Mouse (Mus musculus) kidney, postnatal 0 days (tissue): Measurements from ENCODE around the gene A530084C06Rik. TPM values are rescaled to one million over a fixed set of nuclear protein-coding genes. Genes with fewer than 3 reads are reported as not detected.
A peak's percentile ranks its signal among the peaks of the same experiment; 100 is the strongest.

ENCODE experiments used
- ATAC-seq: fragments of 200-750 bp; cut with Nextera tagmentation; replicated peaks from 2 replicates; pipeline ENCODE4 v1.8.0; 2017; ENCODE audit warnings: low read depth, moderate number of reproducible peaks, moderate TSS enrichment, moderate library complexity; ENCODE audit not compliant: low FRiP score
- DNase-seq: peaks from one replicate; pipeline ENCODE4 v3.0.0-alpha.2; 2016; ENCODE audit warnings: low spot score
- H3K27ac ChIP-seq: fragments of 300-500 bp; sonication (generic); 2 replicates; pipeline ENCODE4 v1.5.1; 2014; ENCODE audit warnings: mild to moderate bottlenecking
- H3K27me3 ChIP-seq: fragments of 300-500 bp; sonication (generic); 2 replicates; pipeline ENCODE4 v1.6.1; 2014; ENCODE audit warnings: low read length, mixed read lengths; ENCODE audit not compliant: insufficient read depth
- H3K36me3 ChIP-seq: fragments of 300-500 bp; sonication (generic); 2 replicates; pipeline ENCODE4 v1.6.1; 2014; ENCODE audit warnings: low read length, mixed read lengths; ENCODE audit not compliant: insufficient read depth
- H3K4me1 ChIP-seq: fragments of 300-500 bp; sonication (generic); replicated peaks from 2 replicates; pipeline ENCODE4 v1.6.1; 2014; ENCODE audit warnings: antibody characterized with exemption, low read length, mixed read lengths; ENCODE audit not compliant: insufficient read depth
- H3K4me2 ChIP-seq: fragments of 300-500 bp; sonication (generic); 2 replicates; pipeline ENCODE4 v1.6.1; 2014; ENCODE audit warnings: mild to moderate bottlenecking, low read length, moderate library complexity, mixed read lengths
- H3K4me3 ChIP-seq: fragments of 300-500 bp; sonication (generic); replicated peaks from 2 replicates; pipeline ENCODE4 v1.5.1; 2014; ENCODE audit warnings: low read depth, low read length
- H3K9ac ChIP-seq: fragments of 300-500 bp; sonication (generic); 2 replicates; pipeline ENCODE4 v1.6.1; 2014; ENCODE audit warnings: low read depth, low read length
- H3K9me3 ChIP-seq: fragments of 300-500 bp; sonication (generic); replicated peaks from 2 replicates; pipeline ENCODE4 v1.6.1; 2016; ENCODE audit warnings: low read length, inconsistent platforms, mixed read lengths
- CTCF ChIP-seq: IDR thresholded peaks from 2 replicates; pipeline ENCODE4 v1.5.1; 2016; ENCODE audit warnings: antibody characterized with exemption, low read depth, mild to moderate bottlenecking, moderate library complexity
- WGBS: fragments of 180-500 bp; shearing (Covaris S2); extraction: QIAGEN DNeasy Blood & Tissue Kit; methylation state at CpG from one replicate; pipeline ENCODE4 v1.1.7; 2014; 5-methylcytosine and 5-hydroxymethylcytosine counted together
- polyA plus RNA-seq: library from polyadenylated mRNA; unstranded; fragments of >200 nt; fragmentation: Nextera tagmentation; extraction: Ambion mirVana; gene quantifications from 2 replicates; pipeline ENCODE4 v1.2.1, GENCODE M21; 2015

Gene A530084C06Rik
- polyA plus RNA-seq = not detected in 2 replicates

DNA sequence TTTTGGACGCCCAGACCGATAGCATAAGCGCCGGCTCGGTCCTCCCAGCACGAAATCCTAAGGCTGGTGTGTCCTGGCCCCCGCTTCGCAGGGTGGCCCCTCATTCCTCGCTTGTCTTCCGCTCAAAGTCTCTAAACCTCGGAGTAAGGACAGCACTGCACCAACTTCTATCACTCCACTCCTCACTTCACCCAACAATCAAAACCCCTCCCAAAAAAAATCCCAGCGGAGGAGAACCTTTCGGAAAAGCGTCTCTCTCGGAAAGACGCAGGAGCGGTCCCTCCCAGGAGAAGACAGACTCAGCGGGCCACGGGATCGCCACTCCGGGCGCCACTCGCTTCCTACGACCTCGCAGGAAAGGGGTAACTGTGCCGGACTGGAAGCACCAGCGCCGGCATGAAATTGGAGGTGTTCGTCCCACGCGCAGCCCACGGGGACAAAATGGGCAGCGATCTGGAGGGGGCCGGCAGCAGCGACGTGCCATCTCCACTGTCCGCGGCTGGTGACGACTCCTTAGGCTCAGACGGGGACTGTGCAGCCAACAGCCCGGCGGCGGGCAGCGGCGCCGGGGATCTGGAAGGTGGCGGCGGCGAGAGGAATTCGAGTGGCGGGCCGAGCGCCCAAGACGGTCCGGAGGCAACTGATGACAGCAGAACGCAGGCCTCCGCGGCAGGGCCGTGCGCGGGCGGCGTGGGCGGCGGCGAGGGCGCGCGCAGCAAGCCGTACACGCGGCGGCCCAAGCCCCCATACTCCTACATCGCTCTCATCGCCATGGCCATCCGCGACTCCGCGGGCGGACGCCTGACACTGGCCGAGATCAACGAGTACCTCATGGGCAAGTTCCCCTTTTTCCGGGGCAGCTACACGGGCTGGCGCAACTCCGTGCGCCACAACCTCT, at the start of gene A530084C06Rik:
TSS of gene A530084C06Rik (minus strand) at position 813 of the 898 bp plus-strand sequence.
- Histone ChIP-seq H3K36me3 (no peaks in the 10 kb centered on the region), H3K4me3 (peak within 1 kb of the TSS; percentile 59), H3K4me1 (peaks cover 30% of the 10 kb centered on the region), H3K27ac (peak within 1 kb of the TSS; percentile 72), H3K9ac (peak within 1 kb of the TSS; percentile 65), H3K9me3 (no peaks in the 10 kb centered on the region), H3K27me3 (peaks cover 73% of the 10 kb centered on the region), H3K4me2 (peak within 1 kb of the TSS; percentile 98)
- TF ChIP-seq CTCF = no peak
- WGBS = under 1% methylated on average over 88 of the region's 88 CpGs
- DNase-seq (no peak), ATAC-seq (0 out of 2 replicates have a peak, but pooled peaks have one; percentile 27)

DNA sequence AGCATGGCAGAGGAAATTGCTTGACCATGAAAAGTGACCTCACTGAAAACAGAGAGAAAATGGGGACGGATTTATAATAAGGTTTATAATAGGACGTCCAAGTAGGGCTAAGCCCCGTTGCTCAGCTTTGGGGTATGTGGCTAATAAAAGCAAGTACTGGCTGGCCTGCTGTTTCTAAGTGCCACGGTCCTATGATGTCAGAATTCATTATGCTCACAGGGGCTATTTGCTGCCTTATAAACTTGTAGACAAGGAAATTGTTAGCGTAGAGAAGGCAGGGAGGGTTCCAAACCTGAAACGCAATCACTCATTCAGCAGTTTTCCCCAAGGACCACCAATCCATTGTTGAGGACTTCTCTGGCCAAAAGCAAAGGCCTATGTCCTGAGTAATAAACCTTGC, 44.8 kb upstream of the A530084C06Rik start:
- ATAC-seq = no peak
- Histone ChIP-seq H3K9ac (no peak overlapping the region), H3K27me3 (no peaks in the 10 kb centered on the region), H3K4me1 (no peaks in the 10 kb centered on the region), H3K4me3 (no peak overlapping the region), H3K9me3 (no peaks in the 10 kb centered on the region), H3K27ac (no peak overlapping the region), H3K36me3 (no peaks in the 10 kb centered on the region), H3K4me2 (no peak overlapping the region)
- no peak for DNase-seq
- 67% methylated on average over 6 of the region's 6 CpGs for WGBS
- no peak for TF ChIP-seq CTCF

DNA sequence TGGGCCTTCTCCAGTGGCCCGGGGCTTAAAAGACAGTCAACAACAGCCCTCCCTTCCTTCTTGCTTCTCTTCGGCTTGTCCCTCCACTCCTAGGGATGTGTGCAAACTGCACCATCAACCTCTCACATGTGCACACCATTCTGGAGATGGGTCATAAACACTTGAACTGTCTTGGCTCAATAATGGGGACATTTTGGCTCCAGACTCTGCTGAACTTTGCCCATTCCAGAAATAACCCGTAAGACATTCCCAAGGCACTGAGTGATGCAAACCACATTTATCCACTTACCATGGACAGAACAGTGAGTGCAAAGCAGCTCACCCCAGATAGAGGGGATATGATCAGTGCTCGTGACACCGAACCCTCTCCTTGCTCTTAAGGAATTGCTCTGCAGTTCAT, 40.4 kb upstream of the A530084C06Rik start:
- no peak for DNase-seq
- 78% methylated on average over 5 of the region's 5 CpGs for WGBS
- Histone ChIP-seq H3K4me3 (no peak overlapping the region), H3K27ac (no peak overlapping the region), H3K9me3 (no peaks in the 10 kb centered on the region), H3K36me3 (no peaks in the 10 kb centered on the region), H3K9ac (no peak overlapping the region), H3K4me2 (no peak overlapping the region), H3K27me3 (no peaks in the 10 kb centered on the region), H3K4me1 (no peaks in the 10 kb centered on the region)
- TF ChIP-seq CTCF = no peak
- ATAC-seq = no peak

DNA sequence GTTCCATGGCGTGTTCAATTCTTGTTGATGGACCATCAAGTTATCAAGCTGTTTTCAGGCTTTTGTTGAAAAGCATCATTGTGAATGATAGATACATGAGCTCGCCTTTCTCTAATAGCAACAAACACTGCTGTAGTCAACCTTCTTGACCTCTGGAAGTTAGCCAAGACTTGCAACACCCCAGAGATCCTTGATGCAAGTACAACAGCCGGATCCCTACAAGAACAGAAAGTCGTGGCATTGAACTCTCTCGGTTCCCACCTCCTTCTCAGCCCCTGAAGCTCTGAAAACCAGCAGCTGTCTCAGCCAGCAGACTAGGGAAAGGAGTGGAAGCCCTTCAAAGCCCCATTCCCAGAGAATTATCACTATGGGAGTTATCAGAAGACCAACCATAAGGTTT, 28.2 kb upstream of the A530084C06Rik start:
- Histone ChIP-seq H3K4me1 (no peaks in the 10 kb centered on the region), H3K9me3 (no peaks in the 10 kb centered on the region), H3K36me3 (no peaks in the 10 kb centered on the region), H3K27me3 (no peaks in the 10 kb centered on the region), H3K27ac (no peak overlapping the region), H3K4me3 (no peak overlapping the region), H3K4me2 (no peak overlapping the region), H3K9ac (no peak overlapping the region)
- 58% methylated on average over 5 of the region's 5 CpGs for WGBS
- DNase-seq = peak; percentile 21
- no peak for ATAC-seq
- no peak for TF ChIP-seq CTCF

DNA sequence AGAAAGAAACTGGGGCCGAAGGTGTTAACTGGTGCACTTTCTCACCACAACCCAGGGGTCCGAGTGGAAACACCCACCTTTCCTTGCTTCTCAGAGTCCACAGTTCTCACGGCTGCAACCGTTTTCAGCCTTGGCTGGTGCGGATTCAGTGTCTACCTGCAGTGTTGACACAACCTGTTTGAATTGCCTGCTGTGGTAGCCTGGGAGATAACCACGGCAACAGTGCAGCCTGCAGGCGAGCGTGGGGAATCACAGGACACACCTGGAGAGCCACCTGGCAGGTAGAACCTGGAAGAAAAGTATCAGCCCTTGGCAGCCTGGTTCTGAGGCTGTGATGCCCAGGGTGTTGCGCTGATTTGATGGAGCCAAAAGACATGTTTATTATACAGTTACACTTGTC, 20.7 kb upstream of the A530084C06Rik start:
- Histone ChIP-seq H3K36me3 (no peaks in the 10 kb centered on the region), H3K27ac (no peak overlapping the region), H3K9me3 (no peaks in the 10 kb centered on the region), H3K27me3 (no peaks in the 10 kb centered on the region), H3K4me1 (no peaks in the 10 kb centered on the region; the same call in 1 of the 2 replicates), H3K9ac (no peak overlapping the region), H3K4me2 (no peak overlapping the region), H3K4me3 (no peak overlapping the region)
- peak; percentile 73 for TF ChIP-seq CTCF
- 60% methylated on average over 9 of the region's 9 CpGs for WGBS
- DNase-seq = no peak
- ATAC-seq = no peak

DNA sequence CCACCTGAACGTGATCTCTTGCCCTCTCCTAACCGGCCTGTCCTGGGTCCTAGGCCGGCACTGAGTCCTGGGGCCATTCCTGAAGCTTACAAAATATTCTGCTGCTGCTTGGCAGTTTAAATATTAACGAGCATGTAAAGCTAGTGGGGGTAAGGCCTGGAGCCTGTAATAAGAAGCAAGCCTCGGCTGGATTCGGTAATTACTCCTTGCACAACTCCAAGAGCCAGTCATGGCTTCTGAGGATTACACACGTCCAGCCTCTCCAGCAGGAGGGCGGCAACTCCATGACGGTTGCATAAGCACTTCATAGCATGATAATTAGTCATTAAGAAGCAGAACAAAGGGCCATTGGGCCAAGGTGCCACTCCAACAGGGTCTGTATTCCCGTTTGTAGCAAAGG, 19.3 kb upstream of the A530084C06Rik start:
- H3K36me3 ChIP-seq = no peaks in the 10 kb centered on the region
- DNase-seq (peak; percentile 50), ATAC-seq (peak; percentile 90)
- no peak overlapping the region for H3K4me2 ChIP-seq
- H3K4me1 ChIP-seq = no peaks in the 10 kb centered on the region; the same call in 1 of the 2 replicates
- 47% methylated on average over 10 of the region's 10 CpGs for WGBS
- H3K4me3 ChIP-seq = no peak overlapping the region
- H3K9me3 ChIP-seq = no peaks in the 10 kb centered on the region
- no peak overlapping the region for H3K9ac ChIP-seq
- no peak overlapping the region for H3K27ac ChIP-seq
- 0 out of 2 replicates have a peak, but pooled peaks have one; percentile 8 for TF ChIP-seq CTCF
- H3K27me3 ChIP-seq = no peaks in the 10 kb centered on the region
